Mouse (Mus musculus) embryonic facial prominence, embryonic 15.5 days (tissue): Measurements from ENCODE around the gene Rhox4f. TPM values are rescaled to one million over a fixed set of nuclear protein-coding genes. Genes with fewer than 3 reads are reported as not detected.
"Not testable (repeated sequence)": the region's sequence is repeated elsewhere in the genome, so short reads cannot be mapped to it uniquely, and the experiment has no call there.

Experiments used
- ATAC-seq: fragments of 200-750 bp; cut with Nextera tagmentation; 2 replicates; pipeline ENCODE4 v1.8.0; 2017; ENCODE audit warnings: low read depth, moderate TSS enrichment; ENCODE audit not compliant: insufficient number of reproducible peaks, low FRiP score, low TSS enrichment
- H3K27ac ChIP-seq: fragments of 300-500 bp; sonication (generic); replicated peaks from 2 replicates; pipeline ENCODE4 v1.5.1; 2015; ENCODE audit warnings: mild to moderate bottlenecking, inconsistent platforms
- H3K27me3 ChIP-seq: fragments of 300-500 bp; sonication (generic); 2 replicates; pipeline ENCODE4 v1.6.1; 2015; ENCODE audit warnings: inconsistent platforms
- H3K36me3 ChIP-seq: fragments of 300-500 bp; sonication (generic); 2 replicates; pipeline ENCODE4 v1.6.1; 2015; ENCODE audit warnings: mild to moderate bottlenecking, inconsistent platforms
- H3K4me1 ChIP-seq: fragments of 300-500 bp; sonication (generic); 2 replicates; pipeline ENCODE4 v1.6.1; 2015; ENCODE audit warnings: inconsistent platforms
- H3K4me2 ChIP-seq: fragments of 300-500 bp; sonication (generic); replicated peaks from 2 replicates; pipeline ENCODE4 v1.6.1; 2015; ENCODE audit warnings: mild to moderate bottlenecking, inconsistent platforms
- H3K4me3 ChIP-seq: fragments of 300-500 bp; sonication (generic); replicated peaks from 2 replicates; pipeline ENCODE4 v1.5.1; 2015; ENCODE audit warnings: mild to moderate bottlenecking, inconsistent platforms
- H3K9ac ChIP-seq: fragments of 300-500 bp; sonication (generic); 2 replicates; pipeline ENCODE4 v1.6.1; 2015; ENCODE audit warnings: inconsistent platforms
- H3K9me3 ChIP-seq: fragments of 300-500 bp; sonication (generic); replicated peaks from 2 replicates; pipeline ENCODE4 v1.6.1; 2016; ENCODE audit warnings: inconsistent platforms
- WGBS: fragments of 180-500 bp; shearing (Covaris S2); methylation state at CpG from one replicate; pipeline ENCODE4 v1.1.7; 2015; 5-methylcytosine and 5-hydroxymethylcytosine counted together
- polyA plus RNA-seq: library from polyadenylated mRNA; unstranded; fragments of >200 nt; fragmentation: Nextera tagmentation; extraction: Ambion mirVana; gene quantifications from 2 replicates; pipeline ENCODE4 v1.2.1, GENCODE M21; 2015

Gene Rhox4f
- polyA plus RNA-seq, result not detected in 2 replicates

DNA sequence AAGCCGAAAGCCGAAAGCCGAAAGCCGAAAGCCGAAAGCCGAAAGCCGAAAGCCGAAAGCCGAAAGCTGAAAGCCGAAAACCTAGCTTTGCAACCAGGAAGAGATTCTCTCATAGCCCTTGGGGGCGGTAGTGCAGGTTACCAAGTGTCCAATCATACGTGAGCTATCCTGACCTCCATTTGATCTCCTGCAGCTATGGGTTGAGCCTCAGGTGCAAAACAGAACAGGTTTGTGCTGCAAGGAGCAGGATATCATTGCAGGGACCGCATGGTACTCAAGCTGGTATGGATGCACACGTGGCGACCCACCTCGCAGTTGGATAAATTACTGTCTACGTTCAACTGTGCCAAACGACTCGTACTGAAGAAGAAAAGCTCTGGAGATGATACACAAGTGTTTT lies at the start of gene Rhox4f:
TSS of gene Rhox4f (minus strand) at position 101 of the 400 bp plus-strand sequence.
- not testable (repeated sequence) for ATAC-seq, H3K36me3 ChIP-seq, H3K27ac ChIP-seq, H3K27me3 ChIP-seq, H3K9ac ChIP-seq, H3K9me3 ChIP-seq, H3K4me2 ChIP-seq, H3K4me1 ChIP-seq, H3K4me3 ChIP-seq
- WGBS, result 93% methylated on average over 13 of the region's 19 CpGs

DNA sequence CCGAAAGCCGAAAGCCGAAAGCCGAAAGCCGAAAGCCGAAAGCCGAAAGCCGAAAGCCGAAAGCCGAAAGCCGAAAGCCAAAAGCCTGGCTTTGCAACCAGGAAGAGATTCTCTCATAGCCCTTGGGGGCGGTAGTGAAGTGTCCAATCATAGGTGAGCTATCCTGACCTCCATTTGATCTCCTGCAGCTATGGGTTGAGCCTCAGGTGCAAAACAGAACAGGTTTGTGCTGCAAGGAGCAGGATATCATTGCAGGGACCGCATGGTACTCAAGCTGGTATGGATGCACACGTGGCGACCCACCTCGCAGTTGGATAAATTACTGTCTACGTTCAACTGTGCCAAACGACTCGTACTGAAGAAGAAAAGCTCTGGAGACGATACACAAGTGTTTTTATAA lies 43.7 kb upstream of the Rhox4f start, which contains the start of gene Rhox4g:
TSS of gene Rhox4g (minus strand) at position 101 of the 400 bp plus-strand sequence.
- H3K9me3 ChIP-seq, H3K36me3 ChIP-seq, ATAC-seq, H3K4me3 ChIP-seq, H3K27me3 ChIP-seq, H3K27ac ChIP-seq, H3K4me1 ChIP-seq, H3K4me2 ChIP-seq, H3K9ac ChIP-seq: not testable (repeated sequence)
- WGBS, result 89% methylated on average over 19 of the region's 20 CpGs

DNA sequence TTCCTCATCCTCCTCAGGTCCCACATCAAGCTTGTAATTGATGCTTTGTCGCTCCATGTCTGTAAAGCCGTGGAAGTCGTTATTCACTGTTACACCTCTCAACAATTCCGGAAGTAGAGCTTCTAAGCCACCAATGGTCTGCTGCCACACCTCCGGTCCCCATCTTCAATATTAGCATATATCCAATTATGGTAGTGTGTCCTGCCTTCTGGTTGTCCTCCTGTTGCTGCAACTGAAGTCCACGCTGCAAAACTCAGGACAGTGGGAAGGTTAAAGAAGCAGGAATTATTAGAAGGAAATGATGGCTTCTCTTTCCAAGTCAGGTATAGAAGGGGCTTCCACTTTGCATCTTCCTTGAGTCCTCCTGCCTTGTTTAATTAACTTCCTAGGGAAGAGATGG lies 35.9 kb upstream of the Rhox4f start, which contains the start of gene Rhox2g:
TSS of gene Rhox2g (minus strand) at position 101 of the 400 bp plus-strand sequence.
- WGBS, result 92% methylated on average over 6 of the region's 6 CpGs
- not testable (repeated sequence) for H3K27ac ChIP-seq, H3K36me3 ChIP-seq, H3K4me1 ChIP-seq, H3K9me3 ChIP-seq, ATAC-seq, H3K4me3 ChIP-seq, H3K9ac ChIP-seq, H3K4me2 ChIP-seq, H3K27me3 ChIP-seq

DNA sequence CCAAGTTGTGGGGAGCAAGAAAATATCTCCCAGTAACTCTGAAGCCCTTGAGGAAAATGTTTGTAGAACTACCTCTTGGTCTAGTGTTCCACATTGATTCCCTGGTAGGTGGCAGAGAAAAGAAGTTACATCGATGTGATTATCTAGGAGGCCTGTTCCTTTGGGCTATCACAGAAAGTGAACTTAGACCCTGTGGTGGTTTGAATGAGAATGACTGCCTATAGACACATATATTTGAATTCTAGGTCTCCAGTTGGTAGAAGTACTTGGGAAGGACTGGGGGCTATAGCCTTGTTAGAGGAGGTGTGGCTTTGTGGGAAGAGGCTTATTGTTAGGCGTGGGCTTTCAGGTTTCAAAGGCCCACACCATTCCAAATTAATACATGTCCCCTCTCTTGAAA lies 21.0 kb upstream of the Rhox4f start, which contains the start of gene Rhox3g:
TSS of gene Rhox3g (minus strand) at position 101 of the 400 bp plus-strand sequence.
- H3K4me1 ChIP-seq, H3K9ac ChIP-seq, H3K4me3 ChIP-seq, H3K27me3 ChIP-seq, ATAC-seq, H3K36me3 ChIP-seq, H3K4me2 ChIP-seq, H3K27ac ChIP-seq, H3K9me3 ChIP-seq: not testable (repeated sequence)
- WGBS, result 86% methylated on average over 2 of the region's 2 CpGs

DNA sequence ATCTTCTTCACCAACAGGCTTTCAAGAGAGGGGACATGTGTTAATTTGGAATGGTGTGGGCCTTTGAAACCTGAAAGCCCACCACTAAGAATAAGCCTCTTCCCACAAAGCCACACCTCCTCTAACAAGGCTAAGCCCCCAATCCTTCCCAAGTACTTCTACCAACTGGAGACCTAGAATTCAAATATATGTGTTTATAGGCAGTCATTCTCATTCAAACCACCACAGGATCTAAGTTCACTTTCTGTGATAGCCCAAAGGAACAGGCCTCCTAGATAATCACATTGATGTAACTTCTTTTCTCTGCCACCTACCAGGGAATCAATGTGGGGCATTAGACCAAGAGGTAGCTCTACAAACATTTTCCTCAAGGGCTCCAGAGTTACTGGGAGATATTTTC lies 26.8 kb downstream of the Rhox4f start, which contains the start of gene Rhox3f:
TSS of gene Rhox3f (plus strand) at position 301 of the 400 bp plus-strand sequence.
- H3K4me2 ChIP-seq, H3K9ac ChIP-seq, ATAC-seq: not testable (repeated sequence)

DNA sequence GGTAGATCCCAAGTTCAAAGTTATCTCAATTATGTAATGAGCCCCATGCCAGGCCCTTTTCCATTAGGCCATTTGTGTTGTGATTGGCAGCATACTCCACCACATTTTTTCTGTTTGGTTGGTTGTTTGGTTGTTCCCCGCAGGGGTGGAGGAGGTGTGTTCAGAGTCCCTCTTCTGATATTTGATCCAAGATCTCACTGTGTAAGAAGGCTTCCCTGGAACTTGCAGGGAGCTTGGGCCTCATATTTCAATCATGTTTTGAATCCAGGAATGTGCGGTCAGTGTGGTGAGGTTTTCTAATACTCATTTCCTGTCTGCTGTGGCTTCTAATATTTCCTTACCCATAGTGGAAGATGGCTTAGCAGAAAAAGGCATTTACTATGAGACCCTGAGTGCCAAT lies 34.9 kb downstream of the Rhox4f start:
- not testable (repeated sequence) for H3K4me2 ChIP-seq, H3K27ac ChIP-seq, H3K27me3 ChIP-seq, H3K9me3 ChIP-seq, ATAC-seq, H3K4me1 ChIP-seq, H3K4me3 ChIP-seq, H3K36me3 ChIP-seq, H3K9ac ChIP-seq
- 32% methylated on average over 2 of the region's 2 CpGs for WGBS

More for the DNA sequence above, 26.8 kb downstream of the Rhox4f start, which contains the start of gene Rhox3f:
- H3K36me3 ChIP-seq, H3K27me3 ChIP-seq, H3K9me3 ChIP-seq, H3K27ac ChIP-seq, H3K4me3 ChIP-seq, H3K4me1 ChIP-seq: not testable (repeated sequence)

DNA sequence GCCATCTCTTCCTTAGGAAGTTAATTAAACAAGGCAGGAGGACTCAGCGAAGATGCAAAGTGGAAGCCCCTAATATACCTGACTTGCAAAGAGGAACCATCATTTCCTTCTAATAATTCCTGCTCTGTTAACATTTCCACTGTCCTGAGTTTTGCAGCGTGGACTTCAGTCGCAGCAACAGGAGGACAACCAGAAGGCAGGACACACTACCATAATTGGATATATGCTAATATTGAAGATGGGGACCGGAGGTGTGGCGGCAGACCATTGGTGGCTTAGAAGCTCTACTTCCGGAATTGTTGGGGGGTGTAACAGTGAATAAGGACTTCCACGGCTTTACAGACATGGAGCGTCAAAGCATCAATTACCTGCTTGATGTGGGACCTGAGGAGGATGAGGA lies 36.4 kb downstream of the Rhox4f start, which contains the start of gene Rhox2f:
TSS of gene Rhox2f (plus strand) at position 301 of the 400 bp plus-strand sequence.
- H3K4me2 ChIP-seq, H3K9ac ChIP-seq, ATAC-seq, H3K4me3 ChIP-seq, H3K9me3 ChIP-seq, H3K36me3 ChIP-seq, H3K4me1 ChIP-seq, H3K27ac ChIP-seq, H3K27me3 ChIP-seq: not testable (repeated sequence)
- WGBS, result 93% methylated on average over 8 of the region's 8 CpGs

DNA sequence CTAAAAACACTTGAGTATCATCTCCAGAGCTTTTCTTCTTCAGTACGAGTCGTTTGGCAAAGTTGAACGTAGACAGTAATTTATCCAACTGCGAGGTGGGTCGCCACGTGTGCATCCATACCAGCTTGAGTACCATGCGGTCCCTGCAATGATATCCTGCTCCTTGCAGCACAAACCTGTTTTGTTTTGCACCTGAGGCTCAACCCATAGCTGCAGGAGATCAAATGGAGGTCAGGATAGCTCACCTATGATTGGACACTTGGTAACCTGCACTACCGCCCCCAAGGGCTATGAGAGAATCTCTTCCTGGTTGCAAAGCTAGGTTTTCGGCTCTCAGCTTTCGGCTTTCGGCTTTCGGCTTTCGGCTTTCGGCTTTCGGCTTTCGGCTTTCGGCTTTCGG lies 50.4 kb downstream of the Rhox4f start, which contains the start of gene Rhox4e:
TSS of gene Rhox4e (plus strand) at position 301 of the 400 bp plus-strand sequence.
- 96% methylated on average over 10 of the region's 18 CpGs for WGBS
- not testable (repeated sequence) for ATAC-seq

More for the DNA sequence above, 50.4 kb downstream of the Rhox4f start, which contains the start of gene Rhox4e:
- not testable (repeated sequence) for H3K4me2 ChIP-seq, H3K27me3 ChIP-seq, H3K9me3 ChIP-seq, H3K9ac ChIP-seq, H3K27ac ChIP-seq, H3K36me3 ChIP-seq, H3K4me1 ChIP-seq, H3K4me3 ChIP-seq

Other genes starting within 250 kb of the Rhox4f start
- gene Rhox3a2, start 227.7 kb downstream of the Rhox4f start, polyA plus RNA-seq, result not detected in 2 replicates
- 0.55 and 1.5 TPM in 2 replicates for gene Rhox4a2, start 216.9 kb downstream of the Rhox4f start, polyA plus RNA-seq
- gene Rhox2b, start 195.6 kb downstream of the Rhox4f start, polyA plus RNA-seq, result not detected in 2 replicates
- 0.43 and 0.72 TPM in 2 replicates for gene Rhox4b, start 175.2 kb downstream of the Rhox4f start, polyA plus RNA-seq
- gene Rhox2c, start 154.0 kb downstream of the Rhox4f start, polyA plus RNA-seq, result not detected in 2 replicates
- gene Rhox3c, start 149.1 kb downstream of the Rhox4f start, polyA plus RNA-seq, result not detected in 2 replicates
- gene Rhox4c, start 127.4 kb downstream of the Rhox4f start, polyA plus RNA-seq, result not detected in 2 replicates
- not detected in 2 replicates for gene Rhox2d, start 114.3 kb downstream of the Rhox4f start, polyA plus RNA-seq
- gene Rhox4d, start 93.3 kb downstream of the Rhox4f start, polyA plus RNA-seq, result not detected in 2 replicates
- gene Rhox2e, start 77.3 kb downstream of the Rhox4f start, polyA plus RNA-seq, result not detected in 2 replicates
- not detected in 2 replicates for gene Rhox3e, start 65.7 kb downstream of the Rhox4f start, polyA plus RNA-seq
- not detected in 2 replicates for gene Rhox4e, start 50.3 kb downstream of the Rhox4f start, polyA plus RNA-seq
- gene Rhox2f, start 36.3 kb downstream of the Rhox4f start, polyA plus RNA-seq, result not detected in 2 replicates
- gene Rhox3f, start 26.7 kb downstream of the Rhox4f start, polyA plus RNA-seq, result not detected in 2 replicates
- gene Rhox3g, start 20.9 kb upstream of the Rhox4f start, polyA plus RNA-seq, result not detected in 2 replicates
- not detected in 2 replicates for gene Rhox2g, start 35.8 kb upstream of the Rhox4f start, polyA plus RNA-seq
- not detected in 2 replicates for gene Rhox4g, start 43.6 kb upstream of the Rhox4f start, polyA plus RNA-seq
- gene Rhox3h, start 61.1 kb upstream of the Rhox4f start, polyA plus RNA-seq, result not detected in 2 replicates
- gene Rhox2h, start 65.6 kb upstream of the Rhox4f start, polyA plus RNA-seq, result not detected in 2 replicates
- 1.3 and 2.2 TPM in 2 replicates for gene Rhox5, start 197.1 kb upstream of the Rhox4f start, polyA plus RNA-seq
- 1.00 and 1.6 TPM in 2 replicates for gene Rhox6, start 219.2 kb upstream of the Rhox4f start, polyA plus RNA-seq
- not detected in 2 replicates for gene Rhox7a, start 224.0 kb upstream of the Rhox4f start, polyA plus RNA-seq